Mouse (Mus musculus) right cerebral cortex, postnatal 14 days (tissue): ENCODE data around the gene Qtrt2.

Experiments used
- DNase-seq: peaks from one replicate; pipeline ENCODE4 v3.0.0; 2022

Gene Qtrt2

DNA sequence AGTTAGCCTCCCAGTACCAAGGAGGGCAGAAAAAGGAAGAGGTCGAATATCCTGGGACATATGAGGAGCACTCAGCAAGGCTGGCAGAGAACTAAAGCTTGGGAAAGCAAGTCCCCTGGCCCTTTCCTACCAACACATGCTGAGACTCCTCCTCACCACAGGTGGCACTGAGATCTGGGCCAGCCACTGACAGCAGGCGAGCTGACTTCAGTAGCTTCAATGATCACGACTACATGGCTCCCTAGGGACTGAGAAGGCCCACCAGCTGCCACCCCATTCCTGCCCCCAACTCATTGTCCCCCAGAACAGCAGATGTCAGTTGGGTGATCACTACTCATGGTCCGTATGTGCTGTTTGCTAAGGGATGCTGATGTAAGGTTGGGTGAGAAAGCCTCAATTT, 112.0 kb downstream of the Qtrt2 start:
- no peak for DNase-seq
